Mouse (Mus musculus): ENCODE data around the gene Mon2.

GRCm38 (mm10) chr10:123063021-123063420, 13.3 kb downstream of the Mon2 start:
- TF ChIP-seq POLR2A (IDR thresholded peaks at IDR 0.05; ENCODE audit: low read depth, low read length), result no peak
- no peak for TF ChIP-seq CTCF (IDR thresholded peaks at IDR 0.05; ENCODE audit: extremely low read depth, insufficient read depth, insufficient read length, insufficient replicate concordance)
